Mouse (Mus musculus): ENCODE results near the gene Capn10. TPM values are rescaled to one million over a fixed set of nuclear protein-coding genes. Genes with fewer than 3 reads are reported as not detected.

Gene Capn10
- polyA plus RNA-seq, 1 experiment from 2014 or later: 40.4 TPM

- Histone ChIP-seq H3K9ac (ENCODE audit: low read length) (peak within 1 kb of the TSS; percentile 71), H3K27ac (ENCODE audit: low read depth, low read length) (peak within 1 kb of the TSS; percentile 48), H3K36me3 (ENCODE audit: control insufficient read depth, insufficient read depth, low read length) (no peaks in the 10 kb centered on the region), H3K27me3 (ENCODE audit: control insufficient read depth, insufficient read depth, low read length) (peaks cover 7% of the 10 kb centered on the region), H3K4me2 (peak within 1 kb of the TSS; percentile 78), H3K4me3 (ENCODE audit: low read depth, low read length) (peak within 1 kb of the TSS; percentile 78), H3K4me1 (ENCODE audit: control insufficient read depth, insufficient read depth, low read length) (peaks cover 22% of the 10 kb centered on the region), H3K9me3 (ENCODE audit: control insufficient read depth, low read length) (no peaks in the 10 kb centered on the region)
- DNase-seq (ENCODE audit: low spot score, missing footprints): peak; percentile 97
- ATAC-seq (ENCODE audit: low FRiP score): peak; percentile 84
- under 1% methylated on average over 81 of the region's 81 CpGs for WGBS
Observed at GRCm38 (mm10) chr1:92906779-92907631, 27.2 kb upstream of the Capn10 start, which contains the start of gene Dusp28. Gene Dusp28 (plus strand): TSS chr1:92906981.

DNA sequence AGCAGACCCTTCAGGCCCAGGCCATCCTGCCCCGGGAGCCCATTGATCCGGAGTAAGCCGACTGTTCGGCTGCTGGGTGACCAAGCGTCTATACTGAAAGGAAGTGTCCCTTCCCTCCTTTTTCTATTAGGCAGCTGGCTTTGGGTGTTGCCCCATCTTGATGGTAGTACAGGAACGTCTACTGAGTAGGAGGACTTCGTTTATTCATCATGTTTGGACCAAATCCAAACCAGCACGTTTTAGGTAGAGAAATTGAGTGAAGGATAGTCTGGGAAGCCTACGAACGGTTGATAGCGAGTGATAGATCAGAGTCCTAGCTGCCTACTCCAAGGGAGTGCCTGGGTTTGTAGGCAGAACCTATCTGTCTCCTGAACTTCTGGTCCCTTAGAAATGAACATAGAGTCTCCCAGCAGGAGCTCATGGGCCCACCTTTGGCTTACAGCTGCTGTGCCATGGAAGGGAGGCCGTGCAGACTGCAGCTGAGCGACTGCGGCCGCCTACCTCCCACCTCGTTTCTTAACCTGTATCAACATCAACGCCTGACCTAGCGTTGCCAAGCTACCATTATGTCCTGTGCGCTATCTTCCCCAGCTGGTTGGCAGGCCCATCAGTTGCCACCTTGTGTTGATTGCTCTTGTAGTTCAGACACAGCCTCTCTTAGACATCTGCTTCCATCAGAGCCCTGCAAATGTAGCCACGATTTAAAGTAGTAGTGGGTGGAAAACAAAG lies 26.4 kb upstream of the Capn10 start:
- peak overlapping the region; percentile 78 for H3K4me3 ChIP-seq (ENCODE audit: low read depth, low read length)
- peak overlapping the region; percentile 78 for H3K4me2 ChIP-seq
- DNase-seq (ENCODE audit: low spot score, missing footprints) (no peak), ATAC-seq (ENCODE audit: low FRiP score) (no peak)
- no peak overlapping the region for H3K27ac ChIP-seq (ENCODE audit: low read depth, low read length)
- peaks cover 7% of the 10 kb centered on the region for H3K27me3 ChIP-seq (ENCODE audit: control insufficient read depth, insufficient read depth, low read length)
- H3K9me3 ChIP-seq (ENCODE audit: control insufficient read depth, low read length): no peaks in the 10 kb centered on the region
- 47% methylated on average over 20 of the region's 20 CpGs for WGBS
- no peaks in the 10 kb centered on the region for H3K36me3 ChIP-seq (ENCODE audit: control insufficient read depth, insufficient read depth, low read length)
- peak overlapping the region; percentile 71 for H3K9ac ChIP-seq (ENCODE audit: low read length)
- H3K4me1 ChIP-seq (ENCODE audit: control insufficient read depth, insufficient read depth, low read length): peaks cover 29% of the 10 kb centered on the region

DNA sequence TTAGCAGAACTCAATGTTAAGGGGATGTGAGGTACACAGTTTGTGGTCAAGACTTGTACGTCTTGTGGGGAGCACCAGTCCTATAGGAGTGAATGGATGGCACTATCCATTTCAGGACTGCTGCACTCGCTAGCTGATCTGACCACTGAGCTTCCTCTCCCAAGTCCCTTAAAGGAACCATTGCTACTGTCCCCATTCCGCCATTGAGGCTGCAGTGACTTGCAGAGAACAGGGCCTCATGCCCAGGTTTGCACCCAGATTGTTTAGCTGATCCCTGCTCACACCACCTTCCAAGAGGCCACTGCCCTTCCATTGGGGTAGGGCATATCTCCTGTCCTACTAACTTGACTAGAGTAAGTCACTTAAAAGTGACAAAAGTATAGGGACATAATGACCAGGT lies 25.5 kb upstream of the Capn10 start:
- Histone ChIP-seq H3K27me3 (ENCODE audit: control insufficient read depth, insufficient read depth, low read length) (peaks cover 7% of the 10 kb centered on the region), H3K9ac (ENCODE audit: low read length) (no peak overlapping the region), H3K4me1 (ENCODE audit: control insufficient read depth, insufficient read depth, low read length) (peaks cover 28% of the 10 kb centered on the region), H3K4me2 (no peak overlapping the region), H3K36me3 (ENCODE audit: control insufficient read depth, insufficient read depth, low read length) (no peaks in the 10 kb centered on the region), H3K9me3 (ENCODE audit: control insufficient read depth, low read length) (no peaks in the 10 kb centered on the region), H3K27ac (ENCODE audit: low read depth, low read length) (no peak overlapping the region), H3K4me3 (ENCODE audit: low read depth, low read length) (no peak overlapping the region)
- ATAC-seq (ENCODE audit: low FRiP score): no peak
- 93% methylated on average over 3 of the region's 3 CpGs for WGBS
- DNase-seq (ENCODE audit: low spot score, missing footprints): no peak

DNA sequence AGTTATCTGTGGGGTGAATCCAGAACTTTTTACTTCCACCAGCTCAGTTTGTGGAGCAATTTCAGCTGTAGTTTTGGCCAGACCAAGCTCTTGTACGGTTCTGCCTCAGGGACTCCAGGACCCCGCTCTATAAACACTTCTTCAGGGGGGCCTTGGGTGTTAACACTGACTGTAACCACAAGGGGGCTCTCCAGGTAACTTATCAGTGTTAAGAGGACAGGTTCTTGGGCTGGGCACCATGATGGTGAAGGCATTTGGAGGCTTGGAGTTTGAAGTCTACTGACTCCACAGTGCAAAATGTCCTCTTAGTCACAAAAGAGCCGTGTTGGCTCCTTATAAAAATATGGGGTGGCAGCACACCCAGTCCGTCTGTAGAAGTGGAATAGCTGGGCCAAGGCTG lies 25.1 kb upstream of the Capn10 start:
- H3K27me3 ChIP-seq (ENCODE audit: control insufficient read depth, insufficient read depth, low read length): peaks cover 7% of the 10 kb centered on the region
- no peak overlapping the region for H3K4me2 ChIP-seq
- ATAC-seq (ENCODE audit: low FRiP score): no peak
- H3K9ac ChIP-seq (ENCODE audit: low read length): no peak overlapping the region
- H3K4me1 ChIP-seq (ENCODE audit: control insufficient read depth, insufficient read depth, low read length): peaks cover 28% of the 10 kb centered on the region
- no peak for DNase-seq (ENCODE audit: low spot score, missing footprints)
- H3K36me3 ChIP-seq (ENCODE audit: control insufficient read depth, insufficient read depth, low read length): no peaks in the 10 kb centered on the region
- no peak overlapping the region for H3K27ac ChIP-seq (ENCODE audit: low read depth, low read length)
- 68% methylated on average over 4 of the region's 4 CpGs for WGBS
- H3K4me3 ChIP-seq (ENCODE audit: low read depth, low read length): no peak overlapping the region
- no peaks in the 10 kb centered on the region for H3K9me3 ChIP-seq (ENCODE audit: control insufficient read depth, low read length)

DNA sequence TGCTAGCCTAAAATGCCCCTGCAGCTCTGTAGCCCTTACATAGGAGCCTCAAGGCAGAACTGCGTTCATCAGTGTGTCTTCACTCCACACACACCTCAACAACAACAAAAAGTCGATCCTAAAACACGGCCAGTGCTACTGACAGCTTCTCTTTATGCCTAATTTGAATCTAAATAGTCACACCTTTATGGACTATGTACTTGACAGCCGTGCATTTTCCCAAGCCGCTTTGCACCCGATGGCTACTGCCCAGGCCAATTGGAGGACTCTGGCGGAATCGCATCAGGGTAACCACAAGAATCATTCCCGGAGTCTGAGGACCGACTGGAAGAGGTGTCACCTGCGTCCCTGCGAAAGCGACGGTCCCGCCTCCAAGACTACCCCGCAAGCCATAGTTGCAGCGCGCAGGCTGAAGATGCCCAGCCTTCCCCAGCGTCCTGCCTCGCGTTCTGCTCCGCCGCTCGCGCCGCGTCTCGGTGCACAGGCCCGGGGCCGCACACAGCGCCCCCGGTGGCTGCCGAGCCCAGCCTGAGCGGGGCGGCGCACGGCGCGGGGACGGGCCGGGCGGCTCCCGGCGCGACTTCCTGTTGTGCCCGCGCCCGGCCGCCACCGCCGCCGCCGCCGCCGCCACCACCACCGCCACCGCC lies 23.8 kb upstream of the Capn10 start, which contains the start of gene Rnpepl1:
TSS of gene Rnpepl1 (plus strand) at position 545 of the 647 bp plus-strand sequence.
- Histone ChIP-seq H3K9me3 (ENCODE audit: control insufficient read depth, low read length) (no peaks in the 10 kb centered on the region), H3K4me3 (ENCODE audit: low read depth, low read length) (peak within 1 kb of the TSS; percentile 82), H3K9ac (ENCODE audit: low read length) (peak within 1 kb of the TSS; percentile 91), H3K36me3 (ENCODE audit: control insufficient read depth, insufficient read depth, low read length) (no peaks in the 10 kb centered on the region), H3K4me1 (ENCODE audit: control insufficient read depth, insufficient read depth, low read length) (peaks cover 28% of the 10 kb centered on the region), H3K4me2 (peak within 1 kb of the TSS; percentile 69), H3K27me3 (ENCODE audit: control insufficient read depth, insufficient read depth, low read length) (peaks cover 7% of the 10 kb centered on the region), H3K27ac (ENCODE audit: low read depth, low read length) (peak within 1 kb of the TSS; percentile 76)
- DNase-seq (ENCODE audit: low spot score, missing footprints) (peak; percentile 97), ATAC-seq (ENCODE audit: low FRiP score) (peak; percentile 74)
- WGBS: under 1% methylated on average over 54 of the region's 57 CpGs

GRCm38 (mm10) chr1:92910925-92911720 lies 23.1 kb upstream of the Capn10 start:
- Histone ChIP-seq H3K27me3 (ENCODE audit: control insufficient read depth, insufficient read depth, low read length) (peaks cover 7% of the 10 kb centered on the region), H3K4me2 (peak overlapping the region; percentile 69), H3K9ac (ENCODE audit: low read length) (peak overlapping the region; percentile 91), H3K27ac (ENCODE audit: low read depth, low read length) (peak overlapping the region; percentile 76), H3K4me1 (ENCODE audit: control insufficient read depth, insufficient read depth, low read length) (peaks cover 28% of the 10 kb centered on the region), H3K36me3 (ENCODE audit: control insufficient read depth, insufficient read depth, low read length) (no peaks in the 10 kb centered on the region), H3K4me3 (ENCODE audit: low read depth, low read length) (peak overlapping the region; percentile 82), H3K9me3 (ENCODE audit: control insufficient read depth, low read length) (no peaks in the 10 kb centered on the region)
- ATAC-seq (ENCODE audit: low FRiP score): peak; percentile 37
- 2% methylated on average over 58 of the region's 85 CpGs for WGBS
- DNase-seq (ENCODE audit: low spot score, missing footprints): peak; percentile 95

GRCm38 (mm10) chr1:92911721-92912138 lies 22.4 kb upstream of the Capn10 start:
- H3K4me1 ChIP-seq (ENCODE audit: control insufficient read depth, insufficient read depth, low read length): peaks cover 25% of the 10 kb centered on the region
- no peak for ATAC-seq (ENCODE audit: low FRiP score)

DNA sequence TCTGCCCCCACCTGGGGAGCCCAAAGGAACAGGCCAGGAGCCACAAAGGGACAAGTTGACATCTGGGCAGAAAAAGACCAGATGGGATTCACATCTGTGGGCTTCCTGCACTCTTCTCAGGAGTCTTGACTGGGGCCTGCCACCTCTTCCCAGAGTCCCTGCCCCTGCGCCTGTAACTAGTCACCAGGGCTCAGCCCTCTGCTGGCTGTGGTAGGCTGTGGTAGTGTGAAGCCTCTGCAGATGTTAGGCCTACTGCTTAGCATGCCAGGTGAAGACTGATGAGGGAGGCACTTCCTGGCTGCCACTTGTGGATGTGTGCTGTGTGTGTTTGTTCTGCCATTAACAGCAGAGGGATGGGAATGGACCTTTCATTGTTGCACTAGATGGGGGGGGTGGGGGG lies 21.9 kb upstream of the Capn10 start:
- ATAC-seq (ENCODE audit: low FRiP score) (no peak), DNase-seq (ENCODE audit: low spot score, missing footprints) (no peak)
- Histone ChIP-seq H3K9me3 (ENCODE audit: control insufficient read depth, low read length) (no peaks in the 10 kb centered on the region), H3K4me1 (ENCODE audit: control insufficient read depth, insufficient read depth, low read length) (peaks cover 25% of the 10 kb centered on the region), H3K27ac (ENCODE audit: low read depth, low read length) (no peak overlapping the region), H3K36me3 (ENCODE audit: control insufficient read depth, insufficient read depth, low read length) (peaks cover 2% of the 10 kb centered on the region), H3K4me3 (ENCODE audit: low read depth, low read length) (peak overlapping the region; percentile 82), H3K9ac (ENCODE audit: low read length) (peak overlapping the region; percentile 91), H3K4me2 (peak overlapping the region; percentile 69), H3K27me3 (ENCODE audit: control insufficient read depth, insufficient read depth, low read length) (peaks cover 7% of the 10 kb centered on the region)
- 65% methylated on average over 1 of the region's 1 CpGs for WGBS

More at GRCm38 (mm10) chr1:92911721-92912138, 22.4 kb upstream of the Capn10 start:
- Histone ChIP-seq H3K9me3 (ENCODE audit: control insufficient read depth, low read length) (no peaks in the 10 kb centered on the region), H3K9ac (ENCODE audit: low read length) (peak overlapping the region; percentile 91), H3K36me3 (ENCODE audit: control insufficient read depth, insufficient read depth, low read length) (no peaks in the 10 kb centered on the region; the same call in 1 of the 2 replicates), H3K4me2 (peak overlapping the region; percentile 69), H3K27me3 (ENCODE audit: control insufficient read depth, insufficient read depth, low read length) (peaks cover 7% of the 10 kb centered on the region), H3K27ac (ENCODE audit: low read depth, low read length) (no peak overlapping the region; the same call in 1 of the 2 replicates), H3K4me3 (ENCODE audit: low read depth, low read length) (peak overlapping the region; percentile 82)
- 47% methylated on average over 8 of the region's 8 CpGs for WGBS
- DNase-seq (ENCODE audit: low spot score, missing footprints): no peak
